Mouse (Mus musculus) MEL (cell line): Measurements from ENCODE around the gene Sirt3. TPM values are rescaled to one million over a fixed set of nuclear protein-coding genes. Genes with fewer than 3 reads are reported as not detected.

Source experiments
- DNase-seq: peaks from one replicate; pipeline ENCODE4 v3.0.0; 2011; ENCODE audit warnings: low read depth, low spot score
- H3K27ac ChIP-seq: 2 replicates; pipeline ENCODE4 v1.5.1; 2012; ENCODE audit warnings: low read depth, mild to moderate bottlenecking, control low read depth, low read length, moderate library complexity; ENCODE audit not compliant: control insufficient read depth
- H3K27me3 ChIP-seq, 2 experiments: fragments of 150-350 bp in 1 of 2; sonication (generic) in 1 of 2; 2 replicates each; pipeline ENCODE4 v1.6.1; 2012; ENCODE audit warnings: low read length in 2 of 2, mild to moderate bottlenecking in 2 of 2, improper control_type of control experiment in 1 of 2, moderate library complexity in 1 of 2; ENCODE audit not compliant: insufficient read depth in 2 of 2, control insufficient read depth in 1 of 2
- H3K36me3 ChIP-seq, 2 experiments: 2 replicates each; pipeline ENCODE4 v1.6.1; 2012 to 2014; ENCODE audit warnings: low read length in 2 of 2, improper control_type of control experiment in 1 of 2, inconsistent platforms in 1 of 2, mild to moderate bottlenecking in 1 of 2; ENCODE audit not compliant: insufficient read depth in 2 of 2, control insufficient read depth in 1 of 2
- H3K4me1 ChIP-seq, 2 experiments: fragments of 150-350 bp in 1 of 2; sonication (generic) in 1 of 2; 2 replicates each; pipeline ENCODE4 v1.6.1; 2012; ENCODE audit warnings: low read length in 2 of 2, improper control_type of control experiment in 1 of 2, mild to moderate bottlenecking in 1 of 2; ENCODE audit not compliant: insufficient read depth in 2 of 2, control insufficient read depth in 1 of 2
- H3K4me3 ChIP-seq, 2 experiments: fragments of 150-350 bp in 1 of 2; sonication (generic) in 1 of 2; 2 replicates each; pipeline ENCODE4 v1.5.1; 2012; ENCODE audit warnings: low read depth in 2 of 2, low read length in 2 of 2, mild to moderate bottlenecking in 2 of 2, moderate library complexity in 2 of 2, control low read depth in 1 of 2, improper control_type of control experiment in 1 of 2; ENCODE audit not compliant: control insufficient read depth in 1 of 2, insufficient read depth in 1 of 2
- H3K79me2 ChIP-seq: 2 replicates; pipeline ENCODE4 v1.6.1; 2012; ENCODE audit warnings: mild to moderate bottlenecking, low read length, moderate library complexity; ENCODE audit not compliant: control insufficient read depth, poor library complexity, insufficient read depth
- H3K9ac ChIP-seq: 2 replicates; pipeline ENCODE4 v1.6.1; 2012; ENCODE audit warnings: low read depth, mild to moderate bottlenecking, control low read depth, low read length, moderate library complexity; ENCODE audit not compliant: control insufficient read depth, poor library complexity, severe bottlenecking
- H3K9me3 ChIP-seq: fragments of 150-350 bp; sonication (generic); replicated peaks from 2 replicates; pipeline ENCODE4 v1.6.1; 2012; ENCODE audit warnings: mild to moderate bottlenecking, low read length, improper control_type of control experiment, moderate library complexity; ENCODE audit not compliant: insufficient read depth
- BHLHE40 ChIP-seq: IDR thresholded peaks from 2 replicates; pipeline ENCODE4 v1.6.1; 2012; ENCODE audit warnings: low read depth, mild to moderate bottlenecking, inconsistent platforms, low read length, improper control_type of control experiment, borderline replicate concordance
- CHD2 ChIP-seq: IDR thresholded peaks from 2 replicates; pipeline ENCODE4 v1.6.1; 2011; ENCODE audit warnings: low read length, improper control_type of control experiment
- CTCF ChIP-seq, 3 experiments: IDR thresholded peaks in 2 of 3; conservative IDR thresholded peaks in 1 of 3; 2 replicates each; pipeline ENCODE4 v1.5.1; 2011 to 2012; ENCODE audit warnings: low read length in 3 of 3, low read depth in 2 of 3, mild to moderate bottlenecking in 2 of 3, improper control_type of control experiment in 1 of 3, inconsistent platforms in 1 of 3, mixed read lengths in 1 of 3, moderate library complexity in 1 of 3; ENCODE audit not compliant: control insufficient read depth in 1 of 3, insufficient read depth in 1 of 3, poor library complexity in 1 of 3, severe bottlenecking in 1 of 3
- ELF1 ChIP-seq: IDR thresholded peaks from 2 replicates; pipeline ENCODE4 v1.6.1; 2014; ENCODE audit warnings: low read depth, mild to moderate bottlenecking, inconsistent platforms, low read length, improper control_type of control experiment, moderate library complexity
- EP300 ChIP-seq, 2 experiments: IDR thresholded peaks; 2 replicates each; pipeline ENCODE4 v1.6.1; 2011; ENCODE audit warnings: improper control_type of control experiment in 2 of 2, low read length in 2 of 2, low read depth in 1 of 2, mild to moderate bottlenecking in 1 of 2
- ETS1 ChIP-seq: IDR thresholded peaks from 2 replicates; pipeline ENCODE4 v1.6.1; 2012; ENCODE audit warnings: low read depth, mild to moderate bottlenecking, inconsistent platforms, low read length, improper control_type of control experiment, moderate library complexity
- GABPA ChIP-seq: IDR thresholded peaks from 2 replicates; pipeline ENCODE4 v1.6.1; 2012; ENCODE audit warnings: low read depth, mild to moderate bottlenecking, inconsistent platforms, low read length, improper control_type of control experiment, moderate library complexity
- HCFC1 ChIP-seq: IDR thresholded peaks from 2 replicates; pipeline ENCODE4 v1.6.1; 2012; ENCODE audit warnings: low read depth, mild to moderate bottlenecking, inconsistent platforms, low read length, improper control_type of control experiment, moderate library complexity
- JUND ChIP-seq: IDR thresholded peaks from 2 replicates; pipeline ENCODE4 v1.6.1; 2011; ENCODE audit warnings: low read depth, mild to moderate bottlenecking, improper control_type of control experiment, low read length
- MAFK ChIP-seq: IDR thresholded peaks from 2 replicates; pipeline ENCODE4 v1.6.1; 2011; ENCODE audit warnings: low read depth, mild to moderate bottlenecking, low read length, improper control_type of control experiment, borderline replicate concordance
- MAX ChIP-seq: IDR thresholded peaks from 2 replicates; pipeline ENCODE4 v1.6.1; 2011; ENCODE audit warnings: low read length, improper control_type of control experiment
- MAZ ChIP-seq: IDR thresholded peaks from 2 replicates; pipeline ENCODE4 v1.6.1; 2012; ENCODE audit warnings: low read depth, mild to moderate bottlenecking, inconsistent platforms, low read length, improper control_type of control experiment
- MYB ChIP-seq: IDR thresholded peaks from 2 replicates; pipeline ENCODE4 v1.6.1; 2011; ENCODE audit warnings: mild to moderate bottlenecking, low read depth, low read length, improper control_type of control experiment
- MYC ChIP-seq: IDR thresholded peaks from 2 replicates; pipeline ENCODE4 v1.6.1; 2011; ENCODE audit warnings: low read depth, mild to moderate bottlenecking, low read length, improper control_type of control experiment, moderate library complexity
- NELFE ChIP-seq: IDR thresholded peaks from 2 replicates; pipeline ENCODE4 v1.6.1; 2011; ENCODE audit warnings: low read depth, low read length, improper control_type of control experiment
- POLR2A ChIP-seq, 2 experiments: IDR thresholded peaks; 2 replicates each; pipeline ENCODE4 v1.6.1; 2011 to 2012; ENCODE audit warnings: low read length in 2 of 2, mild to moderate bottlenecking in 2 of 2, control low read depth in 1 of 2, improper control_type of control experiment in 1 of 2, low read depth in 1 of 2, moderate library complexity in 1 of 2; ENCODE audit not compliant: control insufficient read depth in 1 of 2, insufficient read depth in 1 of 2, poor library complexity in 1 of 2
- POLR2AphosphoS2 ChIP-seq: IDR thresholded peaks from 2 replicates; pipeline ENCODE4 v1.6.1; 2011; ENCODE audit warnings: low read length, improper control_type of control experiment
- POLR2AphosphoS5 ChIP-seq: IDR thresholded peaks from 2 replicates; pipeline ENCODE4 v1.6.1; 2012; ENCODE audit warnings: low read depth, borderline replicate concordance, mild to moderate bottlenecking, inconsistent platforms, low read length, moderate library complexity, mixed read lengths
- SMC3 ChIP-seq: IDR thresholded peaks from 2 replicates; pipeline ENCODE4 v1.6.1; 2011; ENCODE audit warnings: low read depth, low read length, improper control_type of control experiment
- TAL1 ChIP-seq: IDR thresholded peaks from 2 replicates; pipeline ENCODE4 v1.6.1; 2012; ENCODE audit warnings: mild to moderate bottlenecking, inconsistent platforms, low read length, moderate library complexity, mixed read lengths
- TBP ChIP-seq: IDR thresholded peaks from 2 replicates; pipeline ENCODE4 v1.8.0; 2011; ENCODE audit warnings: low read depth, low read length, improper control_type of control experiment
- TCF12 ChIP-seq: IDR thresholded peaks from 2 replicates; pipeline ENCODE4 v1.6.1; 2014; ENCODE audit warnings: low read depth, mild to moderate bottlenecking, inconsistent platforms, low read length, improper control_type of control experiment, moderate library complexity
- USF1 ChIP-seq: IDR thresholded peaks from 2 replicates; pipeline ENCODE4 v1.6.1; 2014; ENCODE audit warnings: low read depth, mild to moderate bottlenecking, inconsistent platforms, low read length, improper control_type of control experiment, moderate library complexity
- ZC3H11A ChIP-seq: IDR thresholded peaks from 2 replicates; pipeline ENCODE4 v1.6.1; 2012; ENCODE audit warnings: low read depth, mild to moderate bottlenecking, inconsistent platforms, low read length, improper control_type of control experiment
- ZKSCAN1 ChIP-seq: IDR thresholded peaks from 2 replicates; pipeline ENCODE4 v1.6.1; 2012; ENCODE audit warnings: low read depth, mild to moderate bottlenecking, inconsistent platforms, low read length, improper control_type of control experiment, moderate library complexity
- ZMIZ1 ChIP-seq: IDR thresholded peaks from 2 replicates; pipeline ENCODE4 v1.6.1; 2012; ENCODE audit warnings: low read depth, mild to moderate bottlenecking, inconsistent platforms, low read length, improper control_type of control experiment, moderate library complexity
- ZNF384 ChIP-seq: IDR thresholded peaks from 2 replicates; pipeline ENCODE4 v1.6.1; 2012; ENCODE audit warnings: low read depth, mild to moderate bottlenecking, inconsistent platforms, low read length, improper control_type of control experiment
- polyA plus RNA-seq, 2 experiments: library from polyadenylated mRNA; stranded (reverse) in 1 of 2; unstranded in 1 of 2; fragments of >175 nt in 1 of 2; fragments of >200 nt in 1 of 2; gene quantifications; 2 replicates each; pipeline versions ENCODE4 v1.2.1 to v1.2.4; 2012; ENCODE audit warnings: low replicate concordance in 2 of 2, low read depth in 1 of 2; ENCODE audit not compliant: insufficient read length in 2 of 2, insufficient read depth in 1 of 2, missing spikeins in 1 of 2
- total RNA-seq: library from RNA; depleted of rRNA; stranded (reverse); fragments of 300-350 nt; gene quantifications from 2 replicates; pipeline ENCODE4 v1.2.3, GENCODE M21; 2012

Sirt3 gene
- total and polyA plus RNA-seq, 3 experiments: 16.1 to 19.5 TPM; not detected in 1

GRCm38 (mm10) chr7:140840750-140841735 lies 41.1 kb downstream of the Sirt3 start:
- Histone ChIP-seq H3K4me1 (peaks cover 3 to 9% of the 10 kb centered on the region in 2 experiments; a peak in 2 of 4 replicates), H3K9me3 (no peaks in the 10 kb centered on the region), H3K4me3 (no peak overlapping the region), H3K9ac (no peak overlapping the region), H3K27ac (no peak overlapping the region), H3K79me2 (no peaks in the 10 kb centered on the region), H3K27me3 (no peaks in the 10 kb centered on the region; a peak in 1 of 4 replicates), H3K36me3 (no peaks in the 10 kb centered on the region; a peak in 1 of 4 replicates)
- DNase-seq: no peak
- TF ChIP-seq USF1 (no peak), TAL1 (no peak), ELF1 (no peak), MAFK (no peak), POLR2AphosphoS5 (no peak), JUND (no peak), NELFE (no peak), POLR2AphosphoS2 (no peak), GABPA (no peak), POLR2A (IDR thresholded peaks at IDR 0.05; ENCODE audit: control insufficient read depth in 1 of 2, insufficient read depth in 1 of 2, low read depth in 1 of 2, low read length in 2 of 2, poor library complexity in 1 of 2) (no peak), ZC3H11A (no peak), CHD2 (no peak), HCFC1 (no peak), TBP (no peak), CTCF (IDR thresholded peaks at IDR 0.05 in 2 of 3, conservative IDR thresholded peaks at IDR 0.05 in 1 of 3; ENCODE audit: control insufficient read depth in 1 of 3, insufficient read depth in 1 of 3, low read depth in 2 of 3, low read length in 3 of 3, poor library complexity in 1 of 3, severe bottlenecking in 1 of 3) (no peak), ETS1 (no peak), ZKSCAN1 (no peak), ZMIZ1 (no peak), ZNF384 (no peak)

DNA sequence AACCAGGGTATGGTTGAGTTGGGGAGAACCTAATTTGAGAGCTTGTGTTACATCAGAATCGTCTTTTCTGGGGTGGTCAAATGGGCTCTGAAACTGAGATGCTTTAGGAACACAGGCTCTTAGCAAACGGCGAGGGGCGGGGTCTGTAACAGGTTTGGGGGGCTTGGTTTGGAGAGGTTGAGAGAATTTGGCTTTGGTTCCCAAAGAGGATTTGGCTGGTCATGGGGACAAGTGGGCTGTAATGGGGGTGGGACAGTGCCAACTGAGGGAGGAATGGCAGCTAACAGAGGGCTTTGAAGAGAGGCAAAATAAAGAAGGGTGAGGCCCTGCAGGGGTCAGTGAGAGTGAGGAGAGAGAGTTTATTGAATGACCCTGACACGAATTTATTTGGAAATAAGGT lies 42.6 kb downstream of the Sirt3 start:
- H3K4me3 ChIP-seq: no peak overlapping the region

More for the DNA sequence above, 42.6 kb downstream of the Sirt3 start:
- no peak overlapping the region for H3K27ac ChIP-seq
- TF ChIP-seq MAZ (no peak), MAX (no peak), MYC (no peak), TCF12 (no peak), NELFE (no peak), USF1 (no peak), MYB (no peak), EP300 (IDR thresholded peaks at IDR 0.05; ENCODE audit: low read depth in 1 of 2, low read length in 2 of 2) (no peak), ZNF384 (no peak), ETS1 (no peak), SMC3 (no peak), MAFK (no peak), POLR2A (IDR thresholded peaks at IDR 0.05; ENCODE audit: control insufficient read depth in 1 of 2, insufficient read depth in 1 of 2, low read depth in 1 of 2, low read length in 2 of 2, poor library complexity in 1 of 2) (no peak), POLR2AphosphoS5 (no peak), JUND (no peak), CTCF (IDR thresholded peaks at IDR 0.05 in 2 of 3, conservative IDR thresholded peaks at IDR 0.05 in 1 of 3; ENCODE audit: control insufficient read depth in 1 of 3, insufficient read depth in 1 of 3, low read depth in 2 of 3, low read length in 3 of 3, poor library complexity in 1 of 3, severe bottlenecking in 1 of 3) (no peak), TBP (no peak), BHLHE40 (no peak)
- TF ChIP-seq, all 39 proteins: peak for 0
- Histone ChIP-seq H3K36me3 (no peaks in the 10 kb centered on the region; a peak in 1 of 4 replicates), H3K9me3 (no peaks in the 10 kb centered on the region), H3K27me3 (no peaks in the 10 kb centered on the region; a peak in 1 of 4 replicates), H3K4me1 (peaks cover 3 to 9% of the 10 kb centered on the region in 2 experiments; a peak in 2 of 4 replicates), H3K9ac (no peak overlapping the region), H3K79me2 (no peaks in the 10 kb centered on the region)
- no peak for DNase-seq
